Mouse (Mus musculus): ENCODE data around the gene Rassf1. TPM values are rescaled to one million over a fixed set of nuclear protein-coding genes. Genes with fewer than 3 reads are reported as not detected.

Rassf1 gene
- polyA plus RNA-seq (2012; rRNA removed) = 24.4 and 24.5 TPM in 2 replicates

DNA sequence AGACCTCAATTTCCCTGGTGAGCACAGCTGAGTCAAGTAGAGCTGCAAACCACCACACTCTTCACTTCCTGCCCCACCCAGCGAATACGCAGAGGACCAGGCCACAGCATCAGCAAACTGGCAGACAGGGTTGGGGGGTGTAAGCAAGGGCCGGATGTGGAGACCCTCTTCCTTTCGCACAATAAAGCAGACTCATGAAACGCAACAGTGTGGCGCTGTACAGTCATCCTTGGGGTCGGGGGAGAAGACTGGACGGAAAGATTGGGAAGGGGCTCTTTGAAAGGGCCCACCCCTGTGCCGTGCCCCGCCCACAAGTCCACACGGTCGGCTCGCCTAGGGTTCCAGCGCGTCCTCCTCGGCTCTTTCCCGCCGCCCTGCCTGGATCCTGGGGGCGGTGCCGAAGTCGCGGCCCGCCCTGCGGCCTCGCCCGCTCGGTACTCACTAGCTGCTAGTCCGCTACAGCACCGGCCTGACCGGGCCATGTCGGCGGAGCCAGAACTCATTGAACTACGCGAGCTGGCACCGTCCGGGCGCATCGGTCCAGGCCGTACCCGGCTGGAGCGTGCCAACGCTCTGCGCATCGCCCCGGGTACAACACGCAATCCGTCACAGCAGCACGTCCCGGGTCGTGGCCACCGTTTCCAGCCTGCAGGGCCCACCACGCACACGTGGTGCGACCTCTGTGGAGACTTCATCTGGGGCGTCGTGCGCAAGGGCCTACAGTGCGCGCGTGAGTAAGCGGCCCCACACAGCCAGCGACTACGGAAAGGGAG is at the start of gene Rassf1:
Gene Rassf1 (plus strand): TSS at position 439 of the 773 bp plus-strand sequence.
- Histone ChIP-seq H3K4me1 (ENCODE audit: control insufficient read depth, insufficient read depth, low read length) (peaks cover 1% of the 10 kb centered on the region; the same call in 1 of the 2 replicates), H3K4me3 (ENCODE audit: insufficient read depth, low read length) (peak within 1 kb of the TSS; percentile 6; the same call in 1 of the 2 replicates), H3K27ac (ENCODE audit: insufficient read depth, low read length) (no peak within 1 kb of the TSS)
- TF ChIP-seq CTCF (IDR thresholded peaks at IDR 0.05; ENCODE audit: extremely low read depth, insufficient read depth, low read length) = no peak
- no peak for TF ChIP-seq POLR2A (IDR thresholded peaks at IDR 0.05; ENCODE audit: extremely low read depth, insufficient read depth, low read length)

- Histone ChIP-seq H3K4me3 (ENCODE audit: insufficient read depth, low read length) (no peak overlapping the region), H3K4me1 (ENCODE audit: control insufficient read depth, insufficient read depth, low read length) (no peaks in the 10 kb centered on the region), H3K27ac (ENCODE audit: insufficient read depth, low read length) (no peak overlapping the region)
- TF ChIP-seq POLR2A (IDR thresholded peaks at IDR 0.05; ENCODE audit: extremely low read depth, insufficient read depth, low read length) (no peak), CTCF (IDR thresholded peaks at IDR 0.05; ENCODE audit: extremely low read depth, insufficient read depth, low read length) (no peak)
These were observed 49.1 kb upstream of the Rassf1 start for GRCm38 (mm10) chr9:107502131-107502846.

- H3K4me1 ChIP-seq (ENCODE audit: control insufficient read depth, insufficient read depth, low read length) = no peaks in the 10 kb centered on the region
- no peak overlapping the region for H3K4me3 ChIP-seq (ENCODE audit: insufficient read depth, low read length)
- no peak for TF ChIP-seq POLR2A (IDR thresholded peaks at IDR 0.05; ENCODE audit: extremely low read depth, insufficient read depth, low read length)
- no peak overlapping the region for H3K27ac ChIP-seq (ENCODE audit: insufficient read depth, low read length)
These were observed 46.5 kb upstream of the Rassf1 start for GRCm38 (mm10) chr9:107504662-107505537.

GRCm38 (mm10) chr9:107508266-107508665 is 43.1 kb upstream of the Rassf1 start:
- no peak overlapping the region for H3K4me3 ChIP-seq (ENCODE audit: insufficient read depth, low read length)
- no peak overlapping the region for H3K27ac ChIP-seq (ENCODE audit: insufficient read depth, low read length)
- TF ChIP-seq CTCF (IDR thresholded peaks at IDR 0.05; ENCODE audit: extremely low read depth, insufficient read depth, low read length) = no peak
- TF ChIP-seq POLR2A (IDR thresholded peaks at IDR 0.05; ENCODE audit: extremely low read depth, insufficient read depth, low read length) = no peak
- no peaks in the 10 kb centered on the region for H3K4me1 ChIP-seq (ENCODE audit: control insufficient read depth, insufficient read depth, low read length)

- Histone ChIP-seq H3K27ac (ENCODE audit: insufficient read depth, low read length) (no peak overlapping the region), H3K4me3 (ENCODE audit: insufficient read depth, low read length) (no peak overlapping the region), H3K4me1 (ENCODE audit: control insufficient read depth, insufficient read depth, low read length) (no peaks in the 10 kb centered on the region)
- no peak for TF ChIP-seq POLR2A (IDR thresholded peaks at IDR 0.05; ENCODE audit: extremely low read depth, insufficient read depth, low read length)
- no peak for TF ChIP-seq CTCF (IDR thresholded peaks at IDR 0.05; ENCODE audit: extremely low read depth, insufficient read depth, low read length)
These were observed 40.8 kb upstream of the Rassf1 start for GRCm38 (mm10) chr9:107510384-107511100.

- H3K4me1 ChIP-seq (ENCODE audit: control insufficient read depth, insufficient read depth, low read length) = no peaks in the 10 kb centered on the region
- no peak for TF ChIP-seq CTCF (IDR thresholded peaks at IDR 0.05; ENCODE audit: extremely low read depth, insufficient read depth, low read length)
- TF ChIP-seq POLR2A (IDR thresholded peaks at IDR 0.05; ENCODE audit: extremely low read depth, insufficient read depth, low read length) = no peak
- no peak overlapping the region for H3K4me3 ChIP-seq (ENCODE audit: insufficient read depth, low read length)
- H3K27ac ChIP-seq (ENCODE audit: insufficient read depth, low read length) = no peak overlapping the region
These were observed 39.9 kb upstream of the Rassf1 start for GRCm38 (mm10) chr9:107511436-107511835.

- Histone ChIP-seq H3K4me1 (ENCODE audit: control insufficient read depth, insufficient read depth, low read length) (no peaks in the 10 kb centered on the region), H3K4me3 (ENCODE audit: insufficient read depth, low read length) (no peak overlapping the region), H3K27ac (ENCODE audit: insufficient read depth, low read length) (no peak overlapping the region)
- no peak for TF ChIP-seq CTCF (IDR thresholded peaks at IDR 0.05; ENCODE audit: extremely low read depth, insufficient read depth, low read length)
- no peak for TF ChIP-seq POLR2A (IDR thresholded peaks at IDR 0.05; ENCODE audit: extremely low read depth, insufficient read depth, low read length)
These were observed 39.0 kb upstream of the Rassf1 start for GRCm38 (mm10) chr9:107512326-107512725.

- Histone ChIP-seq H3K4me3 (ENCODE audit: insufficient read depth, low read length) (no peak overlapping the region), H3K4me1 (ENCODE audit: control insufficient read depth, insufficient read depth, low read length) (no peaks in the 10 kb centered on the region), H3K27ac (ENCODE audit: insufficient read depth, low read length) (no peak overlapping the region)
- TF ChIP-seq POLR2A (IDR thresholded peaks at IDR 0.05; ENCODE audit: extremely low read depth, insufficient read depth, low read length) = no peak
- TF ChIP-seq CTCF (IDR thresholded peaks at IDR 0.05; ENCODE audit: extremely low read depth, insufficient read depth, low read length) = peak; percentile 98
These were observed 36.9 kb upstream of the Rassf1 start for GRCm38 (mm10) chr9:107514303-107514955.

Data from cortical plate, adult 2 months (tissue).